Mouse (Mus musculus) stomach, embryonic 15.5 days (tissue): ENCODE results near the gene Ppp1r14c. TPM values are rescaled to one million over a fixed set of nuclear protein-coding genes. Genes with fewer than 3 reads are reported as not detected.

Source experiments
- ATAC-seq: fragments of 200-750 bp; cut with Nextera tagmentation; 2 replicates; pipeline ENCODE4 v1.8.0; 2017; ENCODE audit warnings: low read depth, moderate number of reproducible peaks, moderate TSS enrichment; ENCODE audit not compliant: insufficient read depth, low FRiP score
- H3K27ac ChIP-seq: fragments of 300-500 bp; sonication (generic); 2 replicates; pipeline ENCODE4 v1.5.1; 2015; ENCODE audit warnings: mild to moderate bottlenecking, inconsistent platforms
- H3K27me3 ChIP-seq: fragments of 300-500 bp; sonication (generic); replicated peaks from 2 replicates; pipeline ENCODE4 v1.6.1; 2015; ENCODE audit warnings: inconsistent platforms
- H3K36me3 ChIP-seq: fragments of 300-500 bp; sonication (generic); 2 replicates; pipeline ENCODE4 v1.6.1; 2015; ENCODE audit warnings: inconsistent platforms
- H3K4me1 ChIP-seq: fragments of 300-500 bp; sonication (generic); 2 replicates; pipeline ENCODE4 v1.6.1; 2015; ENCODE audit warnings: inconsistent platforms
- H3K4me2 ChIP-seq: fragments of 300-500 bp; sonication (generic); 2 replicates; pipeline ENCODE4 v1.6.1; 2015; ENCODE audit warnings: mild to moderate bottlenecking, inconsistent platforms
- H3K4me3 ChIP-seq: fragments of 300-500 bp; sonication (generic); replicated peaks from 2 replicates; pipeline ENCODE4 v1.5.1; 2015; ENCODE audit warnings: inconsistent platforms
- H3K9ac ChIP-seq: fragments of 300-500 bp; sonication (generic); 2 replicates; pipeline ENCODE4 v1.6.1; 2015; ENCODE audit warnings: inconsistent platforms
- H3K9me3 ChIP-seq: fragments of 300-500 bp; sonication (generic); 2 replicates; pipeline ENCODE4 v1.6.1; 2016; ENCODE audit warnings: inconsistent platforms
- WGBS: fragments of 180-500 bp; shearing (Covaris S2); methylation state at CpG from one replicate; pipeline ENCODE4 v1.1.7; 2015; 5-methylcytosine and 5-hydroxymethylcytosine counted together
- polyA plus RNA-seq: library from polyadenylated mRNA; unstranded; fragments of >200 nt; fragmentation: Nextera tagmentation; extraction: Ambion mirVana; gene quantifications from 2 replicates; pipeline ENCODE4 v1.2.1, GENCODE M21; 2015

Ppp1r14c gene
- polyA plus RNA-seq, 1 experiment from 2014 or later, result 2.9 TPM

DNA sequence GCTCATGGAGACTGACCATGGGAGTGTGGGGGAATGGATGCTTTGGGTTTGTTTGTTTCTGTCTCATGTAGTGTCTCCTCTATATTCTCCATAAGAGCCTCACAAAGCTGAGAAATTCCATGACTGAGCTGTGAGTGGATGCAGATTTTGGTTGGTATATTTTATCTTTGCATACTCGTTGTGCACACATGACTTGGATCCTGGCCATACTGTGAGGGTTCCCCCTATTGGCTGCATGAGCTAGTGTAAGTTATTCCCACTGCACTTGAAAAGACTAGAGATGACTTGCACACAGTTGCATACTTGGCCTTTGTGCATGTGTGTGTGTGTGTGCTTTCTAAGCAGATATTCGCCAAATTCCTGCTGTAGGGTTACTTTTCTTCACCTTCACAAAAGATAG is 40.4 kb downstream of the Ppp1r14c start:
- ATAC-seq, result no peak
- Histone ChIP-seq H3K27me3 (no peaks in the 10 kb centered on the region), H3K4me2 (no peak overlapping the region), H3K4me1 (no peaks in the 10 kb centered on the region), H3K4me3 (no peak overlapping the region), H3K9me3 (no peaks in the 10 kb centered on the region), H3K9ac (no peak overlapping the region), H3K27ac (no peak overlapping the region), H3K36me3 (no peaks in the 10 kb centered on the region)
- WGBS, result 69% methylated on average over 2 of the region's 2 CpGs

DNA sequence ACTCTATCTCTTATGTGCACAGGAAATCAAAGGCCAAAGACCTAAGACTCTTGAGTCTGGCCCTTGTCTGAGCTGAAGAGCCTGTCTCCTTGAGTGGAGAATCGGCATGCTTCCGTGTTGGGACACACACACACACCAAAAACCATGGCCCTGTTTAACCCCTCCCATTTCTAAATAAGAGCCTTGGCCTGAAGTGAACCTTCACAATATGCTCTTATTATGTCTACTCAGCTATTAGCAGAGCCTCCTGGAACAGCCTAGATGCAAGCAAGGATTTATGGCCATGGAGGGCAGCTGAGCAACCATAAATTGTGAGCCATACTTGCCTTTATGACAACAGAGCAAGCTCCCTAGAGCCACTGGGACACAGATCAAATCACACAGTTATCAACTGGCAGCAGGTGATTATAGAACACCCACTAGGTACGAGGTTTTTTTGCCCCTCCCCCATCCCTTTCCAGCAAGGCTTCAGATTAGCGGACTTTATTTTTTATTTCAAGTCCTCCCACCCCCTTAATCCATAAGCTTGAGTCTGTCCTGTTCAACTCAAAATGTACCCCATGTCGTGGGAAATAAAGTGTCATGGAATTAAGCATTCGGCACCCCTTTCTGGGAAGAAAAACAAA is 42.3 kb downstream of the Ppp1r14c start:
- no peak for ATAC-seq

DNA sequence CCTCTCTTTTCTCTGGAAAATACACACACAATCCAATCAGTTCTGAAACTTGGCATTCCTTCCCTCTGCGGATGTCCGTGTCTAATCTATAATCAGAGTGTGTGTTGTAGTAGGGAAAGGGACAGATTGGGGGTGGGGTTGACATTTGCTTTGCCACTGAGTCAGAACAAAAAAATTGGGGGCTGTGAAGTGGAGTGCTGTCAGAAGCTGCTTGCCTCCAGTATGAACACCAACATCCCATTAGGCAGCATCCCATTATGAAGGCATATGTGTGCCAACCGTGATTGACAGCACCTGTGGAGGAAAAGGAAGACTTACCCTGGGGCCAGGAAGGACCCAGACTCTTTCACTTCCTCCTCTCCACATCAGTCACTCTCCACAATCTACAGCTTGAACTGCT is 42.8 kb downstream of the Ppp1r14c start:
- no peak for ATAC-seq
- Histone ChIP-seq H3K9me3 (no peaks in the 10 kb centered on the region), H3K4me3 (no peak overlapping the region), H3K4me1 (no peaks in the 10 kb centered on the region), H3K9ac (no peak overlapping the region), H3K36me3 (no peaks in the 10 kb centered on the region), H3K27me3 (no peaks in the 10 kb centered on the region), H3K4me2 (no peak overlapping the region), H3K27ac (no peak overlapping the region)
- 65% methylated on average over 3 of the region's 3 CpGs for WGBS

More for the DNA sequence above, 42.3 kb downstream of the Ppp1r14c start:
- Histone ChIP-seq H3K9ac (no peak overlapping the region), H3K36me3 (no peaks in the 10 kb centered on the region), H3K4me1 (no peaks in the 10 kb centered on the region), H3K27me3 (no peaks in the 10 kb centered on the region), H3K9me3 (no peaks in the 10 kb centered on the region), H3K4me2 (no peak overlapping the region), H3K4me3 (no peak overlapping the region), H3K27ac (no peak overlapping the region)
- 76% methylated on average over 6 of the region's 6 CpGs for WGBS

DNA sequence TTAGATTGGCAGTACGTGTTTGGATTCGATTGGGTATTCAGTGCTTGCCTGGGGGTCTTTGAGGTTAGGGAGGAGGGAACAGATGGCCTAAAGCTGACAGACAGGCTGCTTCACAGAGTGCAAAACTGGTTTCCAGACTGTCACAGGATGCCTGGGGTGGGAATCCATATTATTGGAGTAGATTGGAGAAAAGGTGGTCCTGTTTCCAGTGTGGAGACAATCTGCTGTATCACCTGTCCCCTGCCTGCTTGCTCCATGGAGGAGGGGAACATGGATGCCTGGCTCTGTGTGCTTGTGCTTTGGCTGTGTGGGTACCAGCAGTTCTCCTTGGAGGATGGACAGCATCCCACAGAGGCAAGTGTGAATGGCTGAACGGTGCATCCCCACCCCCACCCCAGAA is 45.4 kb downstream of the Ppp1r14c start:
- Histone ChIP-seq H3K9me3 (no peaks in the 10 kb centered on the region), H3K4me1 (no peaks in the 10 kb centered on the region), H3K4me2 (no peak overlapping the region), H3K4me3 (no peak overlapping the region), H3K27me3 (no peaks in the 10 kb centered on the region), H3K9ac (no peak overlapping the region), H3K27ac (no peak overlapping the region), H3K36me3 (no peaks in the 10 kb centered on the region)
- ATAC-seq, result no peak
- 77% methylated on average over 3 of the region's 3 CpGs for WGBS

DNA sequence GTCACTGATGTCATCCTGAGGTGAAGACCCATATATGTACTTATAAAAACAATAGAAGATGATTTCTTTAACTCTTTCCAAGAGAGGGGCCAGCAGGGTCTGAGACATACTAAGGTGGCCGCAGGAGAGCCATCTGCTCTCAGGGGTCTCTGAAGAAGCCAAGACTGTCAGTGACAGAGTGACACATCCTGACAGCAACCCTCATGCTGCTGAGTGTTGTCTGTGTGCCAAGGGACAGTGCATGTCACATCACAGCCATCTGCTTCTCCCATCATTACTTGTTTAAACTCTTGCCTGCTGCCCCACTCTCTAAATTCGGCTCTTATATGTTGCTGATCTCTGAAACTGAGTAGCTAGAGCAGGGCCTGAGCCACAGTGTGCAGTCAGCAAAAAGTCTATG is 45.8 kb downstream of the Ppp1r14c start:
- H3K9me3 ChIP-seq, result no peaks in the 10 kb centered on the region
- ATAC-seq, result no peak
- H3K4me3 ChIP-seq, result no peak overlapping the region
- WGBS, result 75% methylated on average over 2 of the region's 2 CpGs
- H3K9ac ChIP-seq, result no peak overlapping the region
- no peaks in the 10 kb centered on the region for H3K4me1 ChIP-seq
- H3K4me2 ChIP-seq, result no peak overlapping the region
- H3K27ac ChIP-seq, result no peak overlapping the region
- H3K27me3 ChIP-seq, result no peaks in the 10 kb centered on the region
- H3K36me3 ChIP-seq, result no peaks in the 10 kb centered on the region

DNA sequence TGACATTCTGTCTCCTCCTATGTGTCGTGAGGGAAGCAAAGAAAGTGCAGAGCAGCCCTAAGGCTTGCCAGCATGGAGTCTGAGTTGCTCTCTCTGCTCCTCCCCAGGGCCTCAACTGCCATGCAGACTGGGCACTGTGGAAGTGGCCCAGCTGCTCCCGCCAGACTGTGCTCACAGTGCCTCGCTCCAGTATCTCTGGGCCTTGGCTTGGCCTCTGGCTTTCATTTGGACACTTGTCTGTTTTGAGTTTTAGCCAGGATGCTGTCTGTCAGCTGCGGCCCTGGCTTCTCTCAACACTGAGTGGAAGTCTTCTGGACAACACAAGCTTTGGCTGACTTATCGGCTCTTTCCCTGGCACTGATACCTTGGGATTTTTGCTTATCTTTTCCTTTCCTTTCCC is 49.0 kb downstream of the Ppp1r14c start:
- no peak overlapping the region for H3K9ac ChIP-seq
- no peaks in the 10 kb centered on the region for H3K36me3 ChIP-seq
- H3K27ac ChIP-seq, result no peak overlapping the region
- H3K4me3 ChIP-seq, result no peak overlapping the region
- ATAC-seq, result no peak
- no peaks in the 10 kb centered on the region for H3K4me1 ChIP-seq
- WGBS, result 56% methylated on average over 5 of the region's 5 CpGs
- H3K27me3 ChIP-seq, result no peaks in the 10 kb centered on the region
- H3K9me3 ChIP-seq, result no peaks in the 10 kb centered on the region
- no peak overlapping the region for H3K4me2 ChIP-seq

DNA sequence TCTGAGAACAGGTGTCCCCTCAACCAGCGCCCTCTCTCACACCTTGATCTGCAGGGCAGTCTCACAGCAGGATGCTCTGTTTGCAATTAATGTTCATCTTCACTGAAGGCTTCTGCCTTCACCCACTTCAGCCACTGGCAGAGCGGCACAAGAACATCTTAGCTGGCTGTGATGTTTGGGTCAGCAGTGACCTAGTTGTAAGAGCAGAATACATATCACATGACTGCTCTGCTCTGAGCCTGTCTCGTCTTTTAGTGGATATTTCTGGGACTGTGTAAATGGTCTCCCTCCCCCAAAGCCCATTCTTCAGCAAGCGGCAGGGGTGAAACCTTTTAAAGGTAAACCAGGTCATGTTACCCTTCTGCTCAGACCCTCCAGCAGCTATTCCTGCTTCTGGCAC is 50.7 kb downstream of the Ppp1r14c start:
- WGBS, result 53% methylated on average over 4 of the region's 4 CpGs
- H3K4me1 ChIP-seq, result no peaks in the 10 kb centered on the region
- H3K4me3 ChIP-seq, result no peak overlapping the region
- no peaks in the 10 kb centered on the region for H3K9me3 ChIP-seq
- H3K36me3 ChIP-seq, result no peaks in the 10 kb centered on the region
- ATAC-seq, result no peak
- no peak overlapping the region for H3K27ac ChIP-seq
- H3K9ac ChIP-seq, result no peak overlapping the region
- no peaks in the 10 kb centered on the region for H3K27me3 ChIP-seq
- H3K4me2 ChIP-seq, result no peak overlapping the region

DNA sequence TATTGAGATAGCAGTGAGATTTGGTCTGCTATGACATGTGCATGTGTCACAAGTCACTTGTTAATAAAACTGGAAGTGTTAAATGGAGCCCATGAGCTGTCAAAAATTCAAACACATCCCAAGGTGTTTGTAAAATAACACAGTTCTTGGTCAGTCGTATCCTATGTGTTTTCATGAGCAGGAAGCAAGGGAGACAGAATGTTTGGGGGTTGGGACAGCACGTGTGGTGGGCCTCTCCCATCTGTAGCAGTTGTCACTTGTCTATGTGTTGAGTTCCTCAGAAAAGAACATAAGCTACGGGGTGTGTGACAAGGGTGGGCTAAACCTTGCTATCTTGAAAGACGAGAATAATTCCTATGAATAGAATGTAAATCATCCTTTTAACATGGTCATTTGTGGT is 51.6 kb downstream of the Ppp1r14c start:
- Histone ChIP-seq H3K4me2 (no peak overlapping the region), H3K27me3 (no peaks in the 10 kb centered on the region), H3K4me1 (no peaks in the 10 kb centered on the region), H3K27ac (no peak overlapping the region), H3K9ac (no peak overlapping the region), H3K9me3 (no peaks in the 10 kb centered on the region), H3K4me3 (no peak overlapping the region), H3K36me3 (no peaks in the 10 kb centered on the region)
- no peak for ATAC-seq
- WGBS, result 49% methylated on average over 4 of the region's 4 CpGs

DNA sequence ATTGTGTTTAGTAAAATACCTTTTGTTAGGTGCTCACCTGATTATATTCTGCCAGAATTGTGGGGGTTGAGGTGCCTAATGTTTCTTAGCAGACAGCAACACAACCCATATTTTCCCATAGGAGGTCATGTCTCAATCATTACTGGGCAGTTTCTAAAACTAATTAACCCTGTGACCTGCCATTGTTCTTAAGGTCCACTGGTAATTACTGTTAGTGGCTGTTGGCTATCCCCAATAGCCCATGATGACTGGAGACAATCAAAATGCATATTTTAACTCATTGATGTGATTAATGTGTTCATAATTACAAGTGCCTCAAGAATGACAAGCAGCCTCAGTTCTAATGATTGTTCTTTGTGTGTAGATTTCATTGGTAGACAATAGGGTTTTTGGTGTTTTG is 58.2 kb downstream of the Ppp1r14c start:
- H3K27me3 ChIP-seq, result no peaks in the 10 kb centered on the region
- H3K9ac ChIP-seq, result no peak overlapping the region
- no peaks in the 10 kb centered on the region for H3K36me3 ChIP-seq
- no peak overlapping the region for H3K4me2 ChIP-seq
- no peaks in the 10 kb centered on the region for H3K9me3 ChIP-seq
- no peaks in the 10 kb centered on the region for H3K4me1 ChIP-seq
- H3K4me3 ChIP-seq, result no peak overlapping the region
- H3K27ac ChIP-seq, result no peak overlapping the region
- no peak for ATAC-seq

DNA sequence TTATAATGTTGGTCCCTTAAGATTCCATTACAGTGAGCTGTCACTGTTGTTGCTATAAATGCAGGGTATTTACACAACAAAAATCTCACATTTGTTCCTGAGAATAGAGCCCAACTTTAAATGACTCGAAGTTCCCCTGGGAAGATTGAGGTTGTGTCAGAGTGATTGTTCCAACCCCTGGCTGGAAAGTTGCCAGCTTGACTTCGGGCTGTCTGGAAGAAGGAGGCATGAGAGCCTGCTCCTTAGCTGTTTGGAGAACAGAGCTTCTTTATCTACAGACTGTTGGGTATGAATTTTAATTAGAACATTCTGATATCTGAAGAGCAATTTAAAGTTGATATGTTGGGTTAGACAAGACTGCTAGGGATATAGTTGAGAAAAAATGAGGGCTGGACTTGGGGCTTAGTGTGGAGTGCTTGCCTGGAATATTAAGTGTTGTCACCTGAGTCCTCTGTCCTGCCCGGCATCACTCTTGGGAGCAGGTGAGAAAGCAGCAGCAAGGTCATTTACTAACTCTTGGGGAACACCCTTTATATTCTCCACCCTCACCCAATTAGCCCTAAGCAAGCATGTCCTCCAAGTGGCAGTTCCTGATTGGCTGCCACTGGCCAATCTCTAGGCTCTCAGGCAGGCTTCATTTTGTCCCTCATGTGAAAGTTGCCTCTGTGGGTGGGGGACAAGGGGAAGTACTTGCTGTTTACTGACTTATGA is 62.0 kb downstream of the Ppp1r14c start:
- Histone ChIP-seq H3K4me3 (no peak overlapping the region), H3K9me3 (no peaks in the 10 kb centered on the region), H3K4me2 (no peak overlapping the region), H3K36me3 (no peaks in the 10 kb centered on the region), H3K27me3 (no peaks in the 10 kb centered on the region), H3K4me1 (no peaks in the 10 kb centered on the region), H3K9ac (no peak overlapping the region), H3K27ac (no peak overlapping the region)
- WGBS, result 49% methylated on average over 3 of the region's 3 CpGs
- ATAC-seq, result no peak

DNA sequence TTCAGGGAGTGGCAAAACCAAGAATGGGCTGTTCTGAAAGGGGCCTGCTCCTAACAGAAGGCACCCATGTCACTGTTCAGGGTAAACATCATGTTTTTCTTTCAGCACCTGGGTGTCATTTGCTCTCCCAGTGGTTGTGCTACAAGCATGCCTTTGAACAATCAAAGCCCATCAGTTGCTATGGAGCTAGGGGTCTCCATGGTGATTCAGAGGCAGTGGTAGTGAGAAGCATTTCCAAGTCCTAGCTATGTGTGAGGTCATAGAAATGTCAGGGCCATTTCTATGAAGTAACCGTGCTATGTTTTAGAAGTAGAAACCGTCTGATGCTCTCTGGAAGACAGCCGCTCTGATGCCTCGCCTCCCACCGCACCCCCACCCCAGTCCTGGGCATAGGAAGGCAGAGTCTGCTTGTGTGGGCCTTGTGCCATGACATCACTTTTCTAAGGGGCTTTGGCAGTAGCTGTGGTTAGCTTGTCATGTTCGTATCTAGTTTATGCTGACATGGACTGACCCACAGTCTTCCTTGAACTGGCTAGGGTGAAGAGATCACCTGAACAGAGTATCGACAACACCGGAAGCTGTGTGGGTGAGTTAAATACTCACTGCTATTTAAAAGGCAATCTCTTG is 69.1 kb downstream of the Ppp1r14c start:
- Histone ChIP-seq H3K4me1 (no peaks in the 10 kb centered on the region), H3K9ac (no peak overlapping the region), H3K4me3 (no peak overlapping the region), H3K27me3 (no peaks in the 10 kb centered on the region), H3K9me3 (no peaks in the 10 kb centered on the region), H3K4me2 (no peak overlapping the region), H3K27ac (no peak overlapping the region), H3K36me3 (no peaks in the 10 kb centered on the region)
- 92% methylated on average over 8 of the region's 8 CpGs for WGBS
- no peak for ATAC-seq

DNA sequence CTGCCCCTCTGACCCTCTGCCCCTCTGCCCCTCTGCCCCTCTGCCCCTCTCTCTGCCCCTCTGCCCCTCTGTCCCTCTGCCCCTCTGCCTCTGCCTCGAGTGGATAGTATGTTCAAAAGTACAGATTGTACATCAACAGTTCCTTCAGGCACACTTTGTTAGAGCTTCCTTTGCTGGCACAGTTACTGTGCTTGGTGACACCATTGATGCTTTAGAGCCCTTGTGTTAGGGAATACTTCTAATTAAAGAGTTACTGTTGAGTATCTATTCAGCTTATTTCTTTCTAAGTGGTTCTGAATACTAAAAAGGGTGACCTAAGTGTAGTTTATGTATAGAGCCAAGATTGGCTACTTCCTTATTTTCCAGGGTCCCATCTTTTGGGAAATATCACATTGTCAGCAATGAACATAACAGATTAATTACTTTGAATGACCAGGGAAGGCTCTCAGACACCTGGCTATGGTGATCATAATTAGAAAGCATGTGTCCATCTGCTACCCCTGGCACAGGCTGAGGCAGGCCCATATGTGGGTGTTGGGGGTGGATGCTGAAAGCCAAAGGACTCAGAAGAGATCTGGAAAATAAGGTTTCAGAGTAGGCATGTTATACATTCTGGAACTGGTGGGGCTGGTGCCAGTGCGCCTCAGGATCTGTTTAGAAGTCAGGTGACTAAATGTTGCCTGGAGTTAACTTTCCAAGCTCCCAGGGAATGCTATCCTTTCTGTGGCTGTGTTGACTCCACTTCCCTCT is 75.0 kb downstream of the Ppp1r14c start:
- 54% methylated on average over 2 of the region's 2 CpGs for WGBS
- Histone ChIP-seq H3K9ac (no peak overlapping the region), H3K27me3 (no peaks in the 10 kb centered on the region), H3K4me1 (no peaks in the 10 kb centered on the region), H3K4me2 (no peak overlapping the region), H3K36me3 (no peaks in the 10 kb centered on the region), H3K9me3 (no peaks in the 10 kb centered on the region), H3K4me3 (no peak overlapping the region), H3K27ac (no peak overlapping the region)
- no peak for ATAC-seq
